Comparison of ENCODE assay signal across 10 mouse cellular contexts in the genomic region with DNA sequence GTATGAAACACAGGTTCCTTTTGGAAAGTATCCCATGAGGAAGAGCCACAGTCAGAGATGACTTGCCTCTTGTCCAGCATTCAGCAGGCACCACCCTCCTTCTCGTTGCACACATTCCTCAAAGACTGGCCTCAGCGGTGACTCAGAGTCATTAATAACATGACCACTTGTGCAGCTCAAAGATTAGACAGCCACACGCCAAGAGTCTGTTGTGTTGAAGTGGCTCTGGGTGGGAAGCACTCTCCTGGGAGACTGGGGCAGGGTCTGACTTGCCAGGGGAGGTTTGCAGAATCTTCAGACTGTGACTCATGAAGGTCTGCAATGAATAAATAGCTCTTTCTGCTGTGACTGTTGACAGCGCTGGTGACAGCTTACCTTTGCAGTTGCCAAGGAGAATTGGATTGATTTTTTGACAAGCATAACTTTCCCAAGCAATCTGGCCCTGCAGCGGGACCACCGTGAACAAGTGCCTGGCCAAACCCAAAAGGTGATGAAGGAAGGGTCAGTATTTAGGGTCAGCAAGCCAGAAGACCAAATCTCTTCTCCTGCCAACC.
DNase-seq lines count a peak whose midpoint lies in the region; ATAC-seq and TF ChIP-seq lines count a peak whose summit lies in the region.
"Had no signal": no experiment of that assay in that cellular context is flagged by ENCODE, and none has a peak within 500 bp of the region (broad histone marks: within the 10 kb centered on the region; RNA-seq: fewer than 3 reads in every experiment).

No protein-coding gene starts in this region.

- no peak overlapping the region for H3K27ac ChIP-seq in lung, embryonic 14.5 days (ENCODE audit: low read depth)
- 0 out of 2 replicates have a peak overlapping the region, but pooled peaks have one; percentile 44 for H3K27ac ChIP-seq in stomach, embryonic 15.5 days
- H3K27ac ChIP-seq: liver, embryonic 15.5 days had no signal

- no peak overlapping the region for H3K9ac ChIP-seq in lung, embryonic 14.5 days
- no peak overlapping the region for H3K9ac ChIP-seq in stomach, embryonic 15.5 days
- H3K9ac ChIP-seq: forebrain, postnatal 0 days; liver, embryonic 15.5 days had no signal

- no peak overlapping the region for H3K4me2 ChIP-seq in lung, embryonic 14.5 days
- no peak overlapping the region for H3K4me2 ChIP-seq in stomach, embryonic 15.5 days
- H3K4me2 ChIP-seq: liver, embryonic 15.5 days had no signal

- H3K36me3 ChIP-seq in lung, embryonic 14.5 days (ENCODE audit: insufficient read depth) = no peaks in the 10 kb centered on the region
- H3K36me3 ChIP-seq in stomach, embryonic 15.5 days = no peaks in the 10 kb centered on the region
- H3K36me3 ChIP-seq: liver, embryonic 15.5 days had no signal

- WGBS in lung, embryonic 14.5 days = 21% methylated on average over 6 of the region's 6 CpGs
- WGBS in stomach, embryonic 15.5 days = 28% methylated on average over 6 of the region's 6 CpGs

- peaks cover 37% of the 10 kb centered on the region for H3K27me3 ChIP-seq in lung, embryonic 14.5 days (ENCODE audit: insufficient read depth, low read length)
- no peaks in the 10 kb centered on the region for H3K27me3 ChIP-seq in stomach, embryonic 15.5 days (replicated peaks)
- H3K27me3 ChIP-seq: liver, embryonic 15.5 days had no signal

- H3K9me3 ChIP-seq in lung, embryonic 14.5 days (ENCODE audit: low read depth, low read length) = no peaks in the 10 kb centered on the region
- H3K9me3 ChIP-seq in stomach, embryonic 15.5 days = no peaks in the 10 kb centered on the region
- H3K9me3 ChIP-seq: liver, embryonic 15.5 days had no signal

- peak; percentile 41; the same call in 1 of the 2 replicates for ATAC-seq in lung, embryonic 14.5 days (ENCODE audit: insufficient read depth)
- ATAC-seq in stomach, embryonic 15.5 days (ENCODE audit: insufficient read depth, low FRiP score, low read depth) = peak; percentile 73
- ATAC-seq: forebrain, postnatal 0 days had no signal

- TF ChIP-seq CTCF in lung, embryonic 14.5 days (IDR thresholded peaks at IDR 0.05; ENCODE audit: low read depth) = no peak

- H3K4me3 ChIP-seq in lung, embryonic 14.5 days (ENCODE audit: low read depth, low read length) = no peak overlapping the region
- H3K4me3 ChIP-seq in stomach, embryonic 15.5 days (replicated peaks) = no peak overlapping the region
- H3K4me3 ChIP-seq: liver, embryonic 15.5 days had no signal

- intact Hi-C loops in heart, postnatal 14 days (cut with DNase I) = no loop called here

- no peaks in the 10 kb centered on the region for H3K4me1 ChIP-seq in lung, embryonic 14.5 days (ENCODE audit: insufficient read depth)
- peaks cover 9% of the 10 kb centered on the region for H3K4me1 ChIP-seq in stomach, embryonic 15.5 days
- H3K4me1 ChIP-seq: liver, embryonic 15.5 days had no signal

- peak; percentile 20 for DNase-seq in lung, embryonic 14.5 days
- DNase-seq in lung, adult 18-20 months = no peak
- DNase-seq in embryo, embryonic 10.5 days (ENCODE audit: low spot score) = peak; percentile 22
- DNase-seq in heart, postnatal 14 days = peak; percentile 31 to 42
- no peak for DNase-seq in cerebellum, postnatal 10 days
- DNase-seq in layer of hippocampus, adult 18-20 months (ENCODE audit: low spot score in 2 of 2) = no peak
- no peak for DNase-seq in B cell, adult 2 months
- DNase-seq: forebrain, postnatal 0 days had no signal

Comparison
In these comparisons a context has a peak if more than half of its experiments do, and no peak if none do; other contexts are left out.
1. DNase-seq: peak in lung, embryonic 14.5 days (single experiment), embryo, embryonic 10.5 days (single experiment) and heart, postnatal 14 days (2 of 2); none in lung, adult 18-20 months (0 of 2), cerebellum, postnatal 10 days (0 of 2), layer of hippocampus, adult 18-20 months (0 of 2) and B cell, adult 2 months (0 of 2).